Mouse (Mus musculus) heart, adult 18-20 months (tissue): Measurements from ENCODE around the gene Chtf18. TPM values are rescaled to one million over a fixed set of nuclear protein-coding genes. Genes with fewer than 3 reads are reported as not detected.
A peak's percentile ranks its signal among the peaks of the same experiment; 100 is the strongest.

ENCODE experiments used
- DNase-seq, 2 experiments: peaks; one replicate each; pipeline ENCODE4 v3.0.0; 2021 to 2022; ENCODE audit warnings: mixed read lengths in 1 of 2
- total RNA-seq, 2 experiments: library from RNA; stranded (reverse); gene quantifications; 2 replicates each; pipeline ENCODE4 v1.2.3; 2021

Gene Chtf18
- total RNA-seq, 2 experiments from 2014 or later, result 0.84 to 1.3 TPM

- DNase-seq, result no peak
Measured at GRCm38 (mm10) chr17:25735246-25735645, 8.0 kb upstream of the Chtf18 start.

- DNase-seq, result peak; percentile 71 to 88
Measured at GRCm38 (mm10) chr17:25732082-25732481, 4.9 kb upstream of the Chtf18 start.

- no peak for DNase-seq
Measured at GRCm38 (mm10) chr17:25728009-25728270, 721 bp upstream of the Chtf18 start.

- no peak for DNase-seq
Measured at GRCm38 (mm10) chr17:25725264-25725663, 2.0 kb downstream of the Chtf18 start.

- DNase-seq, result no peak
Measured at GRCm38 (mm10) chr17:25723919-25724318, 3.3 kb downstream of the Chtf18 start.

GRCm38 (mm10) chr17:25723470-25723869 lies 3.7 kb downstream of the Chtf18 start:
- no peak for DNase-seq

GRCm38 (mm10) chr17:25721476-25721875 lies 5.7 kb downstream of the Chtf18 start:
- DNase-seq, result no peak

GRCm38 (mm10) chr17:25717691-25718090 lies 9.5 kb downstream of the Chtf18 start:
- DNase-seq, result no peak

GRCm38 (mm10) chr17:25716711-25717637 lies 10.2 kb downstream of the Chtf18 start, which contains the start of gene Gng13:
Gng13 (plus strand) TSS chr17:25717171.
- no peak for DNase-seq

- no peak for DNase-seq
Measured at GRCm38 (mm10) chr17:25716130-25716529, 11.1 kb downstream of the Chtf18 start.

GRCm38 (mm10) chr17:25715627-25716026 lies 11.6 kb downstream of the Chtf18 start:
- DNase-seq, result no peak

GRCm38 (mm10) chr17:25711136-25711535 lies 16.1 kb downstream of the Chtf18 start:
- DNase-seq, result no peak

GRCm38 (mm10) chr17:25709994-25710393 lies 17.2 kb downstream of the Chtf18 start:
- no peak for DNase-seq

GRCm38 (mm10) chr17:25700863-25701496 lies 26.2 kb downstream of the Chtf18 start:
- no peak for DNase-seq

- DNase-seq, result peak; percentile 66 to 86
Measured at GRCm38 (mm10) chr17:25698446-25698845, 28.8 kb downstream of the Chtf18 start.

GRCm38 (mm10) chr17:25696263-25696662 lies 31.0 kb downstream of the Chtf18 start:
- no peak for DNase-seq

- DNase-seq, result no peak
Measured at GRCm38 (mm10) chr17:25688922-25689321, 38.3 kb downstream of the Chtf18 start.

- DNase-seq, result no peak
Measured at GRCm38 (mm10) chr17:25686323-25686722, 40.9 kb downstream of the Chtf18 start.

- DNase-seq, result peak in 1 of 2 experiments; percentile 41
Measured at GRCm38 (mm10) chr17:25681636-25682035, 45.6 kb downstream of the Chtf18 start.

GRCm38 (mm10) chr17:25679818-25680217 lies 47.4 kb downstream of the Chtf18 start:
- DNase-seq, result no peak

GRCm38 (mm10) chr17:25677969-25678368 lies 49.2 kb downstream of the Chtf18 start:
- DNase-seq, result no peak

- no peak for DNase-seq
Measured at GRCm38 (mm10) chr17:25672982-25673381, 54.2 kb downstream of the Chtf18 start.
